Mouse (Mus musculus): ENCODE measurements around the gene Rtn3.

GRCm38 (mm10) chr19:7524879-7525278 is 41.8 kb upstream of the Rtn3 start:
- no peak for TF ChIP-seq POLR2A (IDR thresholded peaks at IDR 0.05; ENCODE audit: extremely low read depth, insufficient read depth, low read length)
- TF ChIP-seq CTCF (IDR thresholded peaks at IDR 0.05; ENCODE audit: low read depth, low read length), result no peak

Data from liver, adult 2 months (tissue).